Mouse (Mus musculus): ENCODE data around the gene Otoa. TPM values are rescaled to one million over a fixed set of nuclear protein-coding genes. Genes with fewer than 3 reads are reported as not detected.

The Otoa gene
- total RNA-seq, 1 experiment from 2014 or later: 0.88 TPM

GRCm38 (mm10) chr7:121082949-121083513 lies 1.6 kb downstream of the Otoa start:
- DNase-seq: no peak

DNA sequence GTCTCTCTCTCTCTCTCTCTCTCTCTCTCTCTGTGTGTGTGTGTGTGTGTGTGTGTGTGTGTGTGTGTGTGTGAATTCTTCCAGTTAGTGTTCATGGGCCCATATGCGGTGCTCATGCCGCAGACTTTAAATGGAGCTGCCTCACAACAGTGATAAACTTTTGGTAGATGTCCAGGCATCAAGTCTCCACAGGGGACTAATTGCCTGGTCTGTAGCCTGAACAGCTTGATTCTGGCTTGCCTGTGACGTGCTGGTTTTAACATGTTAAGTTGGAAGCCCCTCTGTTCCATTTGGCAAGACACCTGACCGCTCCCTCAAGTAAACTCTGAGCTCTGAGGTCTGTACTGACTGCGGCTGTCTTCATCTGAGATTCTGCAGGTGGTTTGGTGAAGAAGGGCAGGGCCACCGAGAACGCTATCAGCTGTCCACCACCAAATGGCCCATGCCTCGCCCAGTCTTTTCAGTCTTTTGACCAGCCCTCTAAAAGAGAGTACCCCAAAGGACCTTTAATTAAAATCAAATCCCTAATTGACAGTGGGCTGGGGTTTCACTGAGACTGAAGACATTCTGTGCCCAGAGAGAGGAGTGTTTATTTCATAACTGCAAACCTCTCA lies 3.5 kb downstream of the Otoa start:
- DNase-seq: no peak

GRCm38 (mm10) chr7:121085500-121085899 lies 4.0 kb downstream of the Otoa start:
- no peak for DNase-seq

DNA sequence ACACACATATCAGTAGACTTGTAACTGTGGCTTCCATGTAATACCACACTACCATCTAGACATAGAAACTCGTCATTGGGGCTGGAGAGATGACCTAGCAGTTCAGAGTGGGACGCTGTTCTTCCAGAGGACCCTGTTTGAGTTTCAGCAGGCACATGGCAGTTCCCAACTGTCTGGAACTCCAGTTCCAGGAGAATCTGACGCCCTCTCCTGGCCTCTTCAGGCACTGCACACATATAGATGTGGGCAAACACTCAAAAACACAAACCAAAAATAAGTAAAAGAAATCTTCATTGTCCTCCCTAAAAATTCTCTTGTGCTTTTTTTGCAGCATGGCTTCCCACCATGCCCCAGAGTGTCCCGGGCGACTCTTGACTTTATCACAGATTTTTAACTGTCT lies 7.3 kb downstream of the Otoa start:
- DNase-seq: no peak

DNA sequence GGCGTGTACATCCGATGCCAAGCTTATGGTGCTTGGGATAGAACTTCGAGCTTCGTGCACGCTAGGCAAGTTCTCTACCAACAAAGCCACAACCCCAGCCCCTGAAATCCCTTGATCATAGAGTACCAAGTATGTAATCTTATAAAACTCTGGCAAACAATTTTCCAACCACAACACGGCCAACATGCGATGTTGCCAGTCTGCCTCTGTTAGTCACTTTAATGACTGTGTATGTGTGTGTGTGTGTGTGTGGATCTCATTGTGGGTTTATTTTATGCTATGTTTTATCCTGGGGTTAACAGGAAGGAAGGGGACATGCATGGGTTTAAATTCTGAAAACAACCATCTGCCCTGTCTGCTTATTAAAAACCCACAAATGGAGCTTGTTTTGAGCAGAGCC lies 9.3 kb downstream of the Otoa start:
- DNase-seq: no peak

DNA sequence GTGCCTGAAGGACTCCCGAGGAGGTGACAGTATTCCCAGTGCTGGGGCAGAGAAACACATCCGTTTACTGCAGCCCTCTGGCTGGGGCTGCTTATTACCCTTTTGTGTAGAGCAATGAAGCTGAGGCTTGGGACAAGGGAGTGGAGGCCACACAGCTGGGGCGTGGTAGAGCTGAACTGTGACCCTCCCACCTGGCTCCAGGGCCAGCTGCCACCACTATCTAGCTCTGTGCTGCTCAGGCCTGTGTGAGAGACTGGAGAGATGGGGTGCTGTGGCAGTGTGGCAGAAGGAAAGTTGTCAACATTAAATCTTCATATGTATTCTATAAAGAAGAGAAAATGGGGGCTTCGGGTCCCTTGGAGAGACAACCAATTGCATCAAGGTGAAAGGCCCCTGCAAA lies 11.6 kb downstream of the Otoa start:
- DNase-seq: no peak

DNA sequence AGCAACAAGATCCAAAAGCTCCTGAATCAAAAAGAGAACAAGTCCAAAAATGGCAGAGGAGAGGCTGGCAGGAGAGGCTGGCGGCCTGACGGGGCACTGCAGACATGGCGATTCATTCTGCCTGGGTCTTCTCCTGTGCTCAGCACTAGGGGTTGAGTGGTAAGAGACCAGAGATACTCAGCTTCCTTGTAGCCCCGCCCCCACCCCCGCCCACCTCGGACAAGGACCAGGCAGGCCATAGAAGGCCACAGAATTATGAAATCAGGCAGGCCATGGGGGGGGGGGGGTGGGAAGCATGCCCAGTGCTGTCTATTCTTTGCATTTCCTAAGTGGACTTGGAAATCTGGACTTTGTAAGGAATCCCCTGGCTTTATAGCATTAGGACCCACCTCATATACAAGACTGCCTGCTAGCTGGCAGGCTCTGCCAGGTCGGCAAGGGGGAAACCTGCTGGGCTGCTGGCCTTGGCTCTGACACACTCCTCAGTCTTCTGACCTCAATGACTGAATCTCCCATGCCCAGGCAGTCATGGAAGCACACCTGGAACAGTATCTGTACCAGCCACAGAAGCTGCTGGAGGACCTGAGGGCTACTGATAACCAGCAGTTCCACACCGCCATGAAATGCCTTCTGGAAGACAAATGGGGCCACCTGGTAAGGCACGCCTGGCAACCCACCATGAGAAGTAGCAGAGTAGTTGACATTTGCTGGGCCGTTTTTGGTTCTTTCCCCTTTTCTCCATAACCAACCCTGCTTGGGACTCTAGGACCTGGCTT lies 17.4 kb downstream of the Otoa start:
- DNase-seq: no peak

- no peak for DNase-seq
Observed at GRCm38 (mm10) chr7:121107851-121108250, 26.4 kb downstream of the Otoa start.

DNA sequence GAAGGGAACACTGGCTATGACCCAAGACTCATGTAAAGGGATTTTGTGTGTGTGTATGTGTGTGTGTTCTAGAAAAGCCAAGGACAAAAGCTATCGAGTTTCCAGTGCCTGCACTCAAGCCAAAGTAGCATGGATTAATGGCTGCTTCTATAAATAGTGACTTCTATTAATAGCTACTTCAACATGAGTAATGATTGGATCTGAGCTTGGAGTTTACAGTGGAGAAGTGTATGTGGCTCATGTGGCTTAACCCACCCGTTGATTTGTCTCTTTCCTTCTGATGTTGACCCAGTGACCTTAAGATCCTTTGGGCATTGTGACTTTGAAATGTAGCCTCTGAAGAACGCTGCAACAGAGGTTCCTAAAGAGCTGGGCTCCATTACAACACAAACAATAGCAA lies 29.9 kb downstream of the Otoa start:
- DNase-seq: no peak

- no peak for DNase-seq
Observed at GRCm38 (mm10) chr7:121111762-121112161, 30.3 kb downstream of the Otoa start.

- peak; percentile 81 for DNase-seq
Observed at GRCm38 (mm10) chr7:121120143-121120818, 38.8 kb downstream of the Otoa start.

DNA sequence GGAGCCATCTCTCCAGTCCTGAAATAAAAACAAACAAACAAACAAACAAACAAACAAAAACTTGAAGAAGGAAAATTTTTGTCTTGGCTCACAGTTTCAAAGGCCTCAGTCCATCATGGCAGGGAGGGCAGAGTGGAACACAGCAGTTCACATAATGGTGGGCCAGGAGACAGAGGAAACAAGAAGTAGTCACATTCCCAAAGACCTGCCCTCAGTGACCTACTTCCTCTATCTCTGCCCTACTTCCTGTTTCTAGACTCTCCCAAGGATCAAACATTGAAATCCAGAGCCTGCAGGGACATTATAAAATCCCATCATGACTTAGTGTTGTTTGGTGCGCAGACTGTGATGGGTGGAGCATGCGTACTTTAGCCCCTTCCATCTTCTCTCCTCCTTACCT lies 49.4 kb downstream of the Otoa start:
- no peak for DNase-seq

DNA sequence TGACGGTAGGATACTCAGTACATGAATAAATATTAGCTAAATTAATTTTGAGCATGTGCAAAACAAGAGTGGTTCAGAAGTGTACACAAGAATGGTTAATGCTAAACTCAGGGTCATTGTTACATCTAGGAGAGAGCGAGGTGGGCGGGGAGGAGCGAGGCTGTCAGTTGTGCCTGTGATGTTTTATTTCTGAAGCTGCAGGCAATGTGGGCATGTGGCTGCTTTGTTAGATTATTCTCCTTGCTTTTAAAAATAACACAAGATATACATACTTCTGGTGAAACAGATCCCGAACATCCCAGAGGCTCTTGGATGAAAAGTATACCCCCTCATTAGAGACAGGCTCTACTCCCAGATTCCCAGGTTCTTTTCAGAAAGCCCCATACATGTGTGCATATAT lies 59.8 kb downstream of the Otoa start:
- no peak for DNase-seq

GRCm38 (mm10) chr7:121150662-121151061 lies 69.2 kb downstream of the Otoa start:
- DNase-seq: no peak

DNA sequence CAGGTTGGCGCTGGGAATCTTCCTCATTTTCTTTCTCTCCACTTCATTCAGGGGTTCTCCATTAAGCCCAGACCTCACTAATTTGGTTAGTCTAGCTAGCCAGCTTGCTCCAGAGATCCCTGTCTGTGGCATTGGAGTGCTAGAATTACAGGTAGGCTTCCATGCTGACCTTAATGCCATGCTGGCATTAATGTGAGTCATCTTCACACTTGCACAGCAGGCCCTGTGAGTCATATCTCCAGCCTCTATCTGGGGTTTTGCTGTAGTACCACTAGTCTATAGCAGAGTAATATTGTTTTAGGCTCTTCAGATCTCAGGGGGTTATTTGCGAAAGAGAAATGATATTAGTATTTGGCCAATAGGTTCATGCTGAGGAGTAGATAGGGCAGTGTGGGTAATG lies 70.7 kb downstream of the Otoa start:
- DNase-seq: no peak

- DNase-seq: no peak
Observed at GRCm38 (mm10) chr7:121165616-121166015, 84.2 kb downstream of the Otoa start.

- no peak for DNase-seq
Observed at GRCm38 (mm10) chr7:121171888-121172287, 90.4 kb downstream of the Otoa start.

DNA sequence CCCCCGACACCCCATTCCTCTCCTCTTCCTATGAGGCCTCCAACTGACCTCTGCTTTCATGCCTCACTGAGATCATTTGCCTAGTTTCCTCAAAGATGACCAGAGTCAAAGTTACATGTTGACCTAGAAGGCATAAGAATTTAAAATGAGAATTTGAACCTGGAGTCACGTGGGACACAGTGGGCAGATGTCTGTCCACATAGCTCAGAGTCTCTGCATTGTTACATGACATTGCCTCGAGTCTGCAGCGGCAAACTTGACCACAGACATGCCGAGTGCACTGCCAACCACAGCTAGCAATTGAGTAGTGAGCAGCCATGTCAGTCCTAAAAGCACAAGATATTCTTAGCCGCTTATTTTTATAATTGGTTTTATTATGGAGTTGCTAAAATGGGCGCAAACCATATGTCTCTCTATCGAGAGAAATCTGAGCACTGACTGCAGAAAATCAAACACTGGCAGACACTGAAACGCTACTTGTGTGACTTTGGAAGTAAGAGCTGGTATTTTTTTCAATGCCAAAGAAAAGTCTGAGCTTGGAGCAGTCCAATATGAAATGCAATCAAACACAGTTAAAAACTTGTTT lies 105.8 kb downstream of the Otoa start:
- no peak for DNase-seq

GRCm38 (mm10) chr7:121188976-121189375 lies 107.5 kb downstream of the Otoa start:
- DNase-seq: no peak

DNA sequence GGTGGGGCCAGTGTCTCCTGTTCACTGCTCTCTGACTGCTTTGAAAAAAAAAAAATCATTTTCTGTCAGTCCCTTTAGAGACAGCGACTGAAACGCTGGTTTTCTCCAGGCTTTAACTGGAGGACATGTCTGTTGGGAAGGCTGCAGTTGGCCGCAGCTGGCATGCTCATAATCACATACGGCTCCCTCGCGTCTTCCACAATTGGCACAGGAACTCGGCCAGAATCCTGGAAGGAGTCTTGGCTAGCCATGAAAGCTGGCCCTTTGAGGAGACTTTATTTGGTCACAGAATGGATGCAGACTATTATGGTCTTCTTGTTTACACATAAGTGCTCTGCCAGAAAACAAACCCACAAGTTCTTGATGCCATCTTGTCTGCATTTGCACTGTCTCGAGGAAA lies 117.5 kb downstream of the Otoa start:
- DNase-seq: no peak

DNA sequence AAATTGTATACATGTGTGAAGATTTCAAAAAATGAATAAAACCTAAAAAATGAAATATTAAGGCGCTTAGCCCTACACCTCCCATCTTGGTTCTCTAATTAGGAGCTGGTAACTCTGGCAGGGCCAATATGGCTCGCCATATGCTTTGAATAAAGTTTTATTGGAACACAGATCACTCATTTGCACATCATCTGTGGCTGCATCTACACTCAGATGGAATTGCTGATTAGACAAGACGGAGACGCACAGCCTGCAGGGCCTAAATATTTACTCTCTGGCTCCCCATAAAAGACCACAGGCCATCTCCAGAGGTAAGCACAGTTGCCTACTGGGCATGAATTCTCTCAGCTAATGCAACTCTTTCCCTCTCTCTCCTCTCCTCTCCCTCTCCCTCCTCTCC lies 130.4 kb downstream of the Otoa start:
- no peak for DNase-seq
